Mouse (Mus musculus): Measurements from ENCODE around the gene Ubald2.

DNA sequence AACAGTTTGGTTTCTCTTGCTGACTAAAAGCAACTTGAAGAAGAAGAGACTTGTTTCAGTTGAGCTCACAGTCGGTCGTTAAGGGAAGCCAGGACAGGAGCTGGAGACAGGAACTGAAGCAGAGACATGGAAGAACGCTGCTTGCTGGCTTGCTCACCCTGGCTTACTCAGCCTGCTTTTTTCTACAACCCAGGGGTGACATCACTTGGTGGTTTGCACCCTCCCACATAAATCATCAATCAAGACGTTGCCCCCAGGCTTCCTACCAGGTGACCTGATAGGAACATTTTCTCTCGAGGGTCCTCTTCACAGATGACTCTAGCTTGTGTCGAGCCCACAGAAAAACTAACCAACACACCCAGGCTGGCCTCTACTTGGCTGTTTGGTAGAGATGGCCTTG, 10.7 kb upstream of the Ubald2 start:
- no peak for TF ChIP-seq HCFC1 (IDR thresholded peaks at IDR 0.05; ENCODE audit: borderline replicate concordance, insufficient read depth, low read length)
- no peak for TF ChIP-seq CHD2 (IDR thresholded peaks at IDR 0.05; ENCODE audit: low read depth, low read length)
- TF ChIP-seq MAFK (IDR thresholded peaks at IDR 0.05; ENCODE audit: insufficient read depth, low read depth, low read length) = no peak
